Mouse (Mus musculus) B cell, adult 67 days (primary cell): ENCODE results near the gene Vmn1r207-ps. TPM values are rescaled to one million over a fixed set of nuclear protein-coding genes. Genes with fewer than 3 reads are reported as not detected.

Experiments
- total RNA-seq, 2 experiments: library from RNA; stranded (reverse); gene quantifications; 4 replicates each; pipeline ENCODE4 v1.2.4; 2023

Vmn1r207-ps gene
- total RNA-seq = not detected

DNA sequence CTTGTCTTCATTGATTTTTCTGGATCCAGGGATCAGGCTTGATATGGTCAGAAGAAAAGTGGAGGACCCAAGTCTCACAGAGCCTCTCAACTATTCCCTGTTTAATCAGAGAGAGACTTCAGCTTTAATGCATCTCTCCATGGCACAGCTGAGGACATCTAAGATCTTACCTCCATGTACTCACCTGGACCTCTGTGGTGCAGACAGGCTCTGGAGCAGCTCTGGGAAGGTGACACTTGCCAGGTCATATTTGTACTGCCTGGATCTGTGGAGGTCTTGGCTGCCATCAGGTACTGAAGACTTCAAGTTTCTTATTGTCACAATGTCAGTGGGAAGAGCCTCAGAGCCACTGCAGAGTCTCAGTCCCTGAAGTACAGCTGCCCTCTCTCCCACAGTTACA, at the start of gene Vmn1r207-ps:
Gene Vmn1r207-ps, minus strand, starts transcription at position 101 of the 400 bp plus-strand sequence.

DNA sequence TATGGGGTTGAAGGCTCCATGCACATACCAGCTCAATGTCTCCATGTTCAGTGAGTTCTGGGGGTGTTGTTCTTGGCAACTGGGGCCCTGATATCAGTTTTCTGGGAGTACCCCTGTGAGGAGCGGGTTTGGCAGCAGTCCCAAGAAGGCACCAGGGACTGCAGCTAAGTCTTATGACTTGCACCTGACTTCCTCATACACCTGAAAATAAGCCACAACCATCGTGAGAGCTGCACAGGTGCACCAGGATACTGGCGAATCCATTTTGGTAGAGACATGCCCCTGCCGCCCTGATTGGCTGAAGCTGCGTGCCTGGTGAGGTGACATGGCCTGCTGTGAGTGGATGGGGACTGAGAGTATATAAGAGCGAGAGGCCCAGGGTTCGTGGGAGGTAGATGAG, 47.9 kb upstream of the Vmn1r207-ps start, which contains the start of gene Vmn1r208:
Gene Vmn1r208, minus strand, starts transcription at position 101 of the 400 bp plus-strand sequence.

Other genes with a start within 250 kb of the Vmn1r207-ps start
- gene Vmn1r202, start 224.2 kb downstream of the Vmn1r207-ps start, total RNA-seq = under 1 TPM; 0.12 TPM
- not detected for gene Vmn1r203, start 211.5 kb downstream of the Vmn1r207-ps start, total RNA-seq
- gene Vmn1r204, start 176.4 kb downstream of the Vmn1r207-ps start, total RNA-seq = not detected
- not detected for gene Vmn1r205, start 136.6 kb downstream of the Vmn1r207-ps start, total RNA-seq
- gene Vmn1r206, start 105.4 kb downstream of the Vmn1r207-ps start, total RNA-seq = not detected
- not detected for gene Vmn1r208, start 47.8 kb upstream of the Vmn1r207-ps start, total RNA-seq
- gene Vmn1r209, start 80.1 kb upstream of the Vmn1r207-ps start, total RNA-seq = under 1 TPM in 1 of 2 experiments, not detected in 1; 0.15 TPM
- gene Vmn1r210, start 101.7 kb upstream of the Vmn1r207-ps start, total RNA-seq = not detected
- not detected for gene Vmn1r211, start 127.9 kb upstream of the Vmn1r207-ps start, total RNA-seq
- gene Vmn1r212, start 154.6 kb upstream of the Vmn1r207-ps start, total RNA-seq = not detected